Mouse (Mus musculus) yolk sac, embryonic 10.5 days (tissue): ENCODE measurements around the gene Coa3.

Experiments used
- DNase-seq: peaks from one replicate; pipeline ENCODE4 v3.0.0-alpha.2; 2017; ENCODE audit warnings: low spot score

Gene Coa3

GRCm38 (mm10) chr11:101282896-101283295, 4.0 kb upstream of the Coa3 start:
- DNase-seq, result no peak

GRCm38 (mm10) chr11:101280837-101281236, 1.9 kb upstream of the Coa3 start:
- DNase-seq, result no peak

- DNase-seq, result no peak
These were observed 267 bp upstream of the Coa3 start for GRCm38 (mm10) chr11:101279193-101279569.

GRCm38 (mm10) chr11:101277381-101278222, 1.3 kb downstream of the Coa3 start:
- DNase-seq, result no peak

- no peak for DNase-seq
These were observed 2.4 kb downstream of the Coa3 start for GRCm38 (mm10) chr11:101276319-101277070.

- DNase-seq, result no peak
These were observed 3.6 kb downstream of the Coa3 start for GRCm38 (mm10) chr11:101275309-101275708.

GRCm38 (mm10) chr11:101272446-101272845, 6.5 kb downstream of the Coa3 start:
- DNase-seq, result no peak

- DNase-seq, result peak; percentile 88
These were observed 9.3 kb downstream of the Coa3 start for GRCm38 (mm10) chr11:101269577-101270116.

GRCm38 (mm10) chr11:101265906-101266305, 13.0 kb downstream of the Coa3 start:
- no peak for DNase-seq

GRCm38 (mm10) chr11:101264954-101265471, 13.9 kb downstream of the Coa3 start:
- no peak for DNase-seq

- DNase-seq, result no peak
These were observed 15.0 kb downstream of the Coa3 start for GRCm38 (mm10) chr11:101263989-101264280.

- no peak for DNase-seq
These were observed 15.6 kb downstream of the Coa3 start for GRCm38 (mm10) chr11:101263138-101263988.

GRCm38 (mm10) chr11:101262272-101262967, 16.5 kb downstream of the Coa3 start:
- no peak for DNase-seq

GRCm38 (mm10) chr11:101260826-101261380, 18.0 kb downstream of the Coa3 start:
- no peak for DNase-seq

- DNase-seq, result peak; percentile 93
These were observed 18.7 kb downstream of the Coa3 start, which contains the start of gene Wnk4 for GRCm38 (mm10) chr11:101259948-101260825. Gene Wnk4 (plus strand): TSS chr11:101260567.

- no peak for DNase-seq
These were observed 19.6 kb downstream of the Coa3 start for GRCm38 (mm10) chr11:101259261-101259712.

GRCm38 (mm10) chr11:101255826-101256775, 22.8 kb downstream of the Coa3 start:
- no peak for DNase-seq

GRCm38 (mm10) chr11:101253613-101254389, 25.1 kb downstream of the Coa3 start, which contains the start of gene Vps25:
Gene Vps25 (plus strand): TSS chr11:101253707.
- peak; percentile 90 for DNase-seq
